Mouse (Mus musculus) hindbrain, embryonic 13.5 days (tissue): ENCODE data around the gene Mast4. TPM values are rescaled to one million over a fixed set of nuclear protein-coding genes. Genes with fewer than 3 reads are reported as not detected.

Experiments
- ATAC-seq: fragments of 200-750 bp; cut with Nextera tagmentation; 2 replicates; pipeline ENCODE4 v1.8.0; 2017; ENCODE audit warnings: moderate TSS enrichment; ENCODE audit not compliant: low FRiP score
- H3K27ac ChIP-seq: fragments of 300-500 bp; sonication (generic); 2 replicates; pipeline ENCODE4 v1.5.1; 2015; ENCODE audit warnings: inconsistent platforms, mild to moderate bottlenecking, moderate library complexity
- H3K27me3 ChIP-seq: fragments of 300-500 bp; sonication (generic); 2 replicates; pipeline ENCODE4 v1.6.1; 2015; ENCODE audit warnings: mild to moderate bottlenecking, inconsistent platforms
- H3K36me3 ChIP-seq: fragments of 300-500 bp; sonication (generic); 2 replicates; pipeline ENCODE4 v1.6.1; 2015; ENCODE audit warnings: mild to moderate bottlenecking, inconsistent platforms
- H3K4me1 ChIP-seq: fragments of 300-500 bp; sonication (generic); replicated peaks from 2 replicates; pipeline ENCODE4 v1.6.1; 2015; ENCODE audit warnings: inconsistent platforms
- H3K4me2 ChIP-seq: fragments of 300-500 bp; sonication (generic); 2 replicates; pipeline ENCODE4 v1.6.1; 2015; ENCODE audit warnings: inconsistent platforms, mild to moderate bottlenecking, moderate library complexity
- H3K4me3 ChIP-seq: fragments of 300-500 bp; sonication (generic); 2 replicates; pipeline ENCODE4 v1.5.1; 2015; ENCODE audit warnings: mild to moderate bottlenecking, inconsistent platforms
- H3K9ac ChIP-seq: fragments of 300-500 bp; sonication (generic); 2 replicates; pipeline ENCODE4 v1.6.1; 2015; ENCODE audit warnings: mild to moderate bottlenecking, inconsistent platforms
- H3K9me3 ChIP-seq: fragments of 300-500 bp; sonication (generic); 2 replicates; pipeline ENCODE4 v1.6.1; 2016; ENCODE audit warnings: inconsistent platforms
- WGBS: fragments of 180-500 bp; shearing (Covaris S2); methylation state at CpG from one replicate; pipeline ENCODE4 v1.1.7; 2015; 5-methylcytosine and 5-hydroxymethylcytosine counted together
- polyA plus RNA-seq: library from polyadenylated mRNA; unstranded; fragments of >200 nt; fragmentation: Nextera tagmentation; extraction: Ambion mirVana; gene quantifications from 2 replicates; pipeline ENCODE4 v1.2.1, GENCODE M21; 2015

The Mast4 gene
- polyA plus RNA-seq, 1 experiment from 2014 or later, result 29.7 TPM

DNA sequence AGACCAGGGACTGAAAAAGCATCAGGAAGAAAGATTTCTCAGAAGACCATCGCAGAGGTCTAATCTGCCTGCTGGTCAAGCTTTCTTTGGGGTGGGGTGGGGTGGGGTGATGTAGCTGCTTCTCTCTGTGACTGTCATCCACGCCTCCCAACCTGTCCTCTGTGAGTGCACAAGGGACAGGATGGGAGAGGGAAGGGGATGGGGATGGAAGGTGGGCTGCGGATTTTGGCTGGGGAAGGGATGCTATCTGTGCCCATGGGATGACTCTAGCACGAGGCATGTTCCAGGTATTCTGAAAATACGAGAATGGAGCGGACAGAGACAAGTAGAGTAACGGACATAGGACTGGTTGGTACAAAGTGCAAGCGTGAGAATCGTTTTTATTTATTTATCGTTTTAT, 572.1 kb downstream of the Mast4 start:
- ATAC-seq, result no peak
- Histone ChIP-seq H3K9me3 (no peaks in the 10 kb centered on the region), H3K4me3 (no peak overlapping the region), H3K27me3 (no peaks in the 10 kb centered on the region), H3K36me3 (peaks cover 15% of the 10 kb centered on the region), H3K27ac (no peak overlapping the region), H3K9ac (no peak overlapping the region), H3K4me2 (no peak overlapping the region), H3K4me1 (peaks cover 31% of the 10 kb centered on the region)
- 92% methylated on average over 10 of the region's 10 CpGs for WGBS

DNA sequence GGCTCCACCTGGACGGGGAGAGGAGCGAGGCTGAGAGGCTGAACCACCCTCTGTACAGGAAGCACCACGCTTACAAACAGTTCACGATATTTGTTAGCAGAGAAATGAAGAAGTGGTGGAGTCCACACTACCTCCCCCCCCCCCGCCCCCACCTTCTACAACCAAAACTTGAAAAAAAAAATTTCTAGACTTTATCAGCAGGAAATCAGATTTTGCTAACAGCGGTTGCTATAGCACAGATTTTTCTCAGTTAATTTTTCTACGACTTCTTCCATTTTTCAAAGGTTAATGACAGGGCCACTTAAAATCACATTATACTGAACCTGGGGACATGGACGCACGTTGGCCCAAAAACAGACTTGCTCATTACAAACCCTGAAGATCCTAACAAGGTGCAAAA, 572.9 kb downstream of the Mast4 start:
- peaks cover 25% of the 10 kb centered on the region for H3K4me1 ChIP-seq
- H3K9me3 ChIP-seq, result no peaks in the 10 kb centered on the region
- no peaks in the 10 kb centered on the region for H3K27me3 ChIP-seq
- WGBS, result 79% methylated on average over 9 of the region's 9 CpGs
- no peak overlapping the region for H3K4me3 ChIP-seq
- H3K27ac ChIP-seq, result no peak overlapping the region
- H3K36me3 ChIP-seq, result peaks cover 16% of the 10 kb centered on the region
- H3K9ac ChIP-seq, result no peak overlapping the region
- no peak for ATAC-seq
- no peak overlapping the region for H3K4me2 ChIP-seq

DNA sequence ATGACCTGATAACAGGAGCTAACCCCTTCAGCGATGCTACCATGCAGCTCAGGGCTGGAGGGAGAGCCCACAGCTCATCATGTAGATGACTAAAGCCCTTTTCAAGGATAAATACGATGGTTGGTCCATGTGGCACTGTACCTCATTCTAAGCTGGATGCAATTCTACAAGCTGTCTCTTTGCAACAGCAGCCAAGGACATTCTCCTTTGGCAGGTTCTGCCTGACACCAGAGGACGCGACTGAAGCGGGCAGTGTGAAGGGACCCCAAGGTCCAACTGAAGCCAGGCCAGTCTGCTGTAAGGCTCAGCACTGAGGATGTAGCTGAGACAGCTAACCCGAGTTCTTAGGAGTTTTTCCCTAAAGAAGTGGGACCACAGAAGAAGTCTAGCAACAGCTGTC, 576.3 kb downstream of the Mast4 start:
- no peaks in the 10 kb centered on the region for H3K27me3 ChIP-seq
- H3K4me2 ChIP-seq, result no peak overlapping the region
- no peaks in the 10 kb centered on the region for H3K9me3 ChIP-seq
- H3K27ac ChIP-seq, result no peak overlapping the region
- no peak for ATAC-seq
- 97% methylated on average over 6 of the region's 6 CpGs for WGBS
- H3K36me3 ChIP-seq, result peaks cover 21% of the 10 kb centered on the region
- H3K4me1 ChIP-seq, result no peaks in the 10 kb centered on the region
- H3K4me3 ChIP-seq, result no peak overlapping the region
- H3K9ac ChIP-seq, result no peak overlapping the region

DNA sequence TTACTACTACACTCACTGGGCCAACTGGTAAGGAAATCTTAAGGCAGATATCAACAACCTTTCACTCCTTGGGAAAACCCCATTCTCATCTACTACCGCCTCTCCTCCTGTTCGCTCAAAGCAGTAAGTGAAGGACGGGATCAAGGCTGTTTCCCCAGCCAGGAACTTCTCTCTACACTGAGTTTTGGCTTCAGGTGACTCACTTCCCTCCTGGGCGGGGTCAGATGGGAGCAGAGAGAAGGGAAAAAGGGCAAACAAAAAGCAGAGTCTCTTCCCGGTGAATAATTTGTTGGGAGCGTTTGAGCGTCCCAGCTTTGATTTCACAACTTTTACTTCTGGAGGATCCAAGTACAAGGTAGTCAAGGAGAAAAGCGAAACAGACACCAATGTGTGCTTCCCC, 578.2 kb downstream of the Mast4 start:
- H3K9ac ChIP-seq, result no peak overlapping the region
- peaks cover 25% of the 10 kb centered on the region for H3K36me3 ChIP-seq
- no peaks in the 10 kb centered on the region for H3K27me3 ChIP-seq
- no peak for ATAC-seq
- H3K4me1 ChIP-seq, result no peaks in the 10 kb centered on the region
- H3K9me3 ChIP-seq, result no peaks in the 10 kb centered on the region
- H3K4me2 ChIP-seq, result no peak overlapping the region
- 92% methylated on average over 8 of the region's 8 CpGs for WGBS
- H3K27ac ChIP-seq, result no peak overlapping the region
- H3K4me3 ChIP-seq, result no peak overlapping the region

DNA sequence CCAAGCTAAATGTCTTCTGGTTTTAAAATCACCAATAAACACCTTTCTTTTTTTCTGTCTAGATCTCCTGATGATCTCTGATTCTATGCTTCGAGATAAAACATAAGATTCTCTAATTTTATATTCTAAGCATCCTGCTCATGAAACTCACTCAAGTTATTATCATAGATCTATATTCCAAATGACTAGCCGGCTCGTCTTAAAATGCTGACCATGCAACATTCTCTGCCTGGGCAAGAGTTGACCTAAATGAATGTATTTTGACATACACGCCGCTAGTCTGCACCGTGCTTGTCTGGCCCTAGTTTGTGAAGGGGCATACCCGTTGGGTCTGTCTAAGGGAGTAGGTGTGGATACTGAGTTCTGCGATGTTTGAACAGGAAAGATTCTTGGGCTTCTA, 579.2 kb downstream of the Mast4 start:
- Histone ChIP-seq H3K4me3 (no peak overlapping the region), H3K27me3 (no peaks in the 10 kb centered on the region), H3K9me3 (no peaks in the 10 kb centered on the region), H3K36me3 (peaks cover 33% of the 10 kb centered on the region), H3K9ac (no peak overlapping the region), H3K4me1 (0 out of 2 replicates have a peak, but pooled peaks cover under 1% of the 10 kb centered on the region), H3K27ac (no peak overlapping the region), H3K4me2 (no peak overlapping the region)
- 94% methylated on average over 8 of the region's 8 CpGs for WGBS
- ATAC-seq, result no peak

DNA sequence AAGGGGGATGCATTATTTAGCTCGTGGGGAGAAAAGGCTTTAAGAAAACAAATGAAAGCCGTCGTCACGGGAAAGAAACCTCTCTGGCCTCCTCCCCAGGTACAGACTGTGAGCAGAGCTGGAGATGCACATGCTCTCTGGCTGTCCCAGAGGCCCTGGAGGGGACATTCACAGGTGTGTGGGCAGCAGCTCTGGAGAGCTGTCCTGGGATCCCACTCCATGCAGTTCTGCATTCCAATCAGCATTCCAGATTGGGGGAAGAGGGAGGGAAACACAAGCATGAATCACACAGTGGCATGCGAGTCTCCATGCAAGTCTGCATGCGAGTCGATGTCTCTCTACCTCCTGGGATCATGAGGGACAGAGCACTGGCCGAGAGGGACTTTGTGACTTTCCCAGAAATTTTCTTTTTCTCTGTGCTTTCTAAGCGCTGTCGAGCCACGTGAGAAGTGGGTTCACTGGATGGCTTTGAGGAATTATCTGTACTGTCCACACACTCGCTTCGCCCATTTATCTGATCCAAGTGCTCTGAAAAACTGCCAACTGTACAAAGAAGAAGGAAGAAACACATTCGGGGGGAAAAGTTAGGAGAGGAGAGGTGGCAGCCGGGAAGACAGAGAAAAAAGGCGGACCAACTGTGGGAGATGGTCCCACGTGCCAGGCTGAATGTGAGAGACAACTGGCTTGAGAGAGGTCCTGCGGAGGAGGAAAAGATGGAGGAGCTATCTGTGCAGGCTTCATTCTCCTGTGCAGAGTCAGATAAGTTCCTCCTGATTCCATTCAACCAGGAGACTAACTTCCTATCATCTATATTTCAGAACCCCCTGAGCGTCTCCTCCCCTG, 580.4 kb downstream of the Mast4 start:
- peaks cover 33% of the 10 kb centered on the region for H3K36me3 ChIP-seq
- H3K9ac ChIP-seq, result no peak overlapping the region
- H3K9me3 ChIP-seq, result no peaks in the 10 kb centered on the region
- WGBS, result 85% methylated on average over 19 of the region's 19 CpGs
- peaks cover 5% of the 10 kb centered on the region; the same call in 1 of the 2 replicates for H3K4me1 ChIP-seq
- no peak for ATAC-seq
- H3K4me2 ChIP-seq, result no peak overlapping the region
- H3K27me3 ChIP-seq, result no peaks in the 10 kb centered on the region
- H3K4me3 ChIP-seq, result no peak overlapping the region
- no peak overlapping the region for H3K27ac ChIP-seq

DNA sequence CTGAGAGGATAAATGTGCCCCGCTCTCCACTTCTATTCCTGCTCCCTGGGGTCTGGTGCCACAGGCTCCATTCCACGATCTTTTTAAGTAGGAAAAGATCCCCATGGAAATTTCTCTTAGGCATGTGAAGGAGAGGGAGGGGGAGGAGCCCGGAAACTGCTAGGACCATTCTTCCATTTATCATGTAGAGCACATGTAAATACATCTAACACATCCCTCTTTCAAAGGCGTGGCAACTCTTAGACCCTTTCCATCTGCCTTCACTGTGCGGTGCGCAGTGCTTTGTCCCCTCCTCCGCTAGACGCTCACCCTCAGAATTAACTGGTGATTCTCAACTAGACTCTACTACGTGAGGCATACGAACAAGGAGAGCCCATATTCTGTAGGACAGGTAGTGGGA, 584.4 kb downstream of the Mast4 start:
- Histone ChIP-seq H3K4me3 (no peak overlapping the region), H3K27ac (no peak overlapping the region), H3K4me1 (peaks cover 8% of the 10 kb centered on the region; the same call in 1 of the 2 replicates), H3K36me3 (peaks cover 12% of the 10 kb centered on the region; the same call in 1 of the 2 replicates), H3K27me3 (no peaks in the 10 kb centered on the region), H3K4me2 (no peak overlapping the region), H3K9ac (no peak overlapping the region), H3K9me3 (no peaks in the 10 kb centered on the region)
- no peak for ATAC-seq
- WGBS, result 68% methylated on average over 10 of the region's 10 CpGs

DNA sequence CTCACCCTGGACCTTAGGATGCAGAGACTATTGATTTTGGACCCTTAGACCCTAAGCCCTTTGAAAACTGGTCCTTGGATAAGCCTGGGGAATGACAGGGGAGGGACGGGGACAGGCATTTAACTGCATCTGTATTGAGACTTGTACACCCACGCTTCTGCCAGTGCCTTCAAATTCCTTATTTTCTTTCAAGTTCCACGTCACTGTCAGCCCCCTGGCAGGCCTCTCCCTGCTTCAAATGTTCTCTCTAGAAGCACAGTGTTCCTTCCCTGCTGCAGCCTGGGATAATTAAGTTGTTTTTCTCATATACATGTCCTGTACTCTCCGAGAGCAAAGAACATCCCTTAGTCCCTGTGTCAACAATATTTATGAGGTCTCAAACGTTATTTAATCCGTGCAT, 585.1 kb downstream of the Mast4 start:
- H3K4me2 ChIP-seq, result no peak overlapping the region
- H3K9me3 ChIP-seq, result no peaks in the 10 kb centered on the region
- H3K9ac ChIP-seq, result no peak overlapping the region
- no peak overlapping the region for H3K27ac ChIP-seq
- H3K27me3 ChIP-seq, result no peaks in the 10 kb centered on the region
- peaks cover 8% of the 10 kb centered on the region; the same call in 1 of the 2 replicates for H3K4me1 ChIP-seq
- H3K4me3 ChIP-seq, result no peak overlapping the region
- no peak for ATAC-seq
- 50% methylated on average over 6 of the region's 6 CpGs for WGBS
- peaks cover 12% of the 10 kb centered on the region; the same call in 1 of the 2 replicates for H3K36me3 ChIP-seq

DNA sequence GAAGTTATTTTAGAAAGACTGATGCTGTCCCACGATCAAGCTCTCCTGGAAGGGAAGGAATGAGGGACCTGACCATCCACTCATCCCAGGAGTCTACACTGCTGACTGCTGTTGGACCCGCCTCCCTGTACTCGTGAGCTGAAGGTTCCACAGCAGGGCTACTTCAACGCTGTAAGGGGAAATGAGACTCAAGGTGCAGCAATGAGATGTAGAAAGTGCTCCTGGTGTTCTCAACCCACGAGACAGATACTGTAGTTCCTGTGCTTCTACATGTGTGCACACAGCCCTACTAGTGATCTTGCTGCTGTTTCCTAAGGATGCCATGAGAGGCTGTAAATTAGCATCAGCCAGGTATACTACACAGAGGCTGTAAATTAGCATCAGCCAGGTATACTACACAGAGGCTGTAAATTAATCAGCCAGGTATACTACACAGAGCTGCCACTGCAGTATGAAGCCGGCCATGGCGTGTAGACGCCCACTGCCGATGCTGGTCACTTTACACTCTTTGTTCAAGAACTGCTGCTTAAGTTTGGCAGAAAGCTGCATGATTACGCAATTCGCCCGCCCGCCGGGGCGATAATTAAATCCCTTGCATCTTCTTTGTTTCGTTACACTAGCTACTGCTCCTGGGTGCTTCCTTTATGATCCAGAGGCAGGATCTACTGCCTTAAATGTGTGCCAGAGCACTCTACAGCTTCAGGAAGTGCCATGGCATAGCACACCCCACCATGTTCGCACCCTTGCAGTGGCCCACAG, 587.3 kb downstream of the Mast4 start:
- Histone ChIP-seq H3K9me3 (no peaks in the 10 kb centered on the region), H3K4me1 (peaks cover 8% of the 10 kb centered on the region; the same call in 1 of the 2 replicates), H3K4me3 (no peak overlapping the region), H3K36me3 (peaks cover 12% of the 10 kb centered on the region; the same call in 1 of the 2 replicates), H3K9ac (no peak overlapping the region), H3K27ac (no peak overlapping the region), H3K27me3 (no peaks in the 10 kb centered on the region), H3K4me2 (no peak overlapping the region)
- 92% methylated on average over 17 of the region's 17 CpGs for WGBS
- no peak for ATAC-seq

DNA sequence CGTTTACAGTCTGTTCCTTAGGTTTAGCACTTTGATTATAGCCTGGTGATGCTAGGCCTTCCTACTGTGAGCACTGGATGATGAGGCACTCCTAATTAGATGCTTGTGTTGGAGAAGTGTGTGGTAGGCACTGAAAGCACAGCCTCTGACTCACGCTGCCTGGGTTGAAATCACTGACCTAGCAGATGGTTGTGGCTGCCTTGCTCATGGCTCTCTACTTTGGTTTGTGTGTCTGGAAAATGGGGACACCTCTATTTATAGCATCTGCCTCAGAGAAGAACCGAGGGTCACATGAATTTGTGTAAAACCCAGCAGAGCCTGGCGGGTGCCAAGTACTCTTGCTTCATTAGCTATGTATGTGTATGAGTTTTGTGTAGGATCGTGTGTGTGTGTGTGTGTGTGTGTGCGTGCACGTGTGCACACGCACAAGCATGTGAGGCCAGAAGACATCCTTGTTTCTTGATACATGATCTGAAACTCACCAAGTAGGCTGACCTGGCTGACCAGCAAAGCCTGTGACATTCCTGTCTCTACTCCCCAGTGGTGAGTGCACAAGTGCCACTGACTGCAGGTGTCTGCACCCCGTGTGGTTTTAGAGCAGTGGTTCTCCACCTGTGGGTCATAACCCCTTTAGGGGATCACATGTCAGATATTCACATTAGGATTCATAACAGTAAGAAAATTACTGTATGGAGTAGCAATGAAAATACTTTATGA, 588.5 kb downstream of the Mast4 start:
- Histone ChIP-seq H3K4me1 (peaks cover 8% of the 10 kb centered on the region; the same call in 1 of the 2 replicates), H3K4me3 (no peak overlapping the region), H3K27ac (no peak overlapping the region), H3K4me2 (no peak overlapping the region), H3K9ac (no peak overlapping the region), H3K36me3 (peaks cover 9% of the 10 kb centered on the region), H3K27me3 (no peaks in the 10 kb centered on the region), H3K9me3 (no peaks in the 10 kb centered on the region)
- 87% methylated on average over 9 of the region's 9 CpGs for WGBS
- ATAC-seq, result no peak

DNA sequence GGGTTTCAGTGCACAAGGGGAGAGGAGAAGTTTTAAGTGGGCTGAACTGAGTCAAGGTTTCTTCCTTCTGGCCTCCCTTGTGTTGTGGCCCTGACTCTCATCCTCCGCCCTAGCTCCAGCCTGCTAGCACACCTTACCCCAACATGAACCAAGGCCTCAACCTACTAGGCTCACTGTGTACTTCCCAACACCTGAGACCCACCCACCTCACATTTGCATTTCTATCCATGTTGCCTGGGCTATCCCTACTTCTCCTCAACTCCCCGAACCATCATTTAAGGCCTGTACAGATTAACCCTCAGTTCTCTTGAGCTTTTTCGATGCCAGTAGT, 589.1 kb downstream of the Mast4 start:
- H3K4me1 ChIP-seq, result peaks cover 8% of the 10 kb centered on the region; the same call in 1 of the 2 replicates
- H3K27ac ChIP-seq, result no peak overlapping the region
- no peak overlapping the region for H3K4me2 ChIP-seq
- ATAC-seq, result no peak
- no peak overlapping the region for H3K4me3 ChIP-seq
- 97% methylated on average over 3 of the region's 3 CpGs for WGBS
- no peaks in the 10 kb centered on the region for H3K27me3 ChIP-seq
- H3K9me3 ChIP-seq, result no peaks in the 10 kb centered on the region
- H3K9ac ChIP-seq, result no peak overlapping the region
- peaks cover 6% of the 10 kb centered on the region; the same call in 1 of the 2 replicates for H3K36me3 ChIP-seq
